Mouse (Mus musculus) layer of hippocampus, adult 18-20 months (tissue): ENCODE measurements around the gene Rps21. TPM values are rescaled to one million over a fixed set of nuclear protein-coding genes. Genes with fewer than 3 reads are reported as not detected.

Experiments used
- DNase-seq, 2 experiments: peaks; one replicate each; pipeline ENCODE4 v3.0.0; 2022; ENCODE audit warnings: low spot score in 2 of 2
- long read RNA-seq: library from polyadenylated mRNA; stranded (forward); transcript quantifications from one replicate; pipeline ENCODE4 v2.0.0, GENCODE M21; 2021
- total RNA-seq, 2 experiments: library from RNA; stranded (reverse); gene quantifications; 2 replicates each; pipeline ENCODE4 v1.2.3; 2021

Rps21 gene
- 100 to 1,000 TPM; 772 to 807 TPM for total RNA-seq
- long read RNA-seq, transcript Rps21-201 (6 exons, 394 nt), result major isoform, 52 of 90 reads
- long read RNA-seq, partial matches to known transcripts, result 38 of 90 reads
- long read RNA-seq, other reads (novel, unspliced or antisense), result 0 of 90 reads

DNA sequence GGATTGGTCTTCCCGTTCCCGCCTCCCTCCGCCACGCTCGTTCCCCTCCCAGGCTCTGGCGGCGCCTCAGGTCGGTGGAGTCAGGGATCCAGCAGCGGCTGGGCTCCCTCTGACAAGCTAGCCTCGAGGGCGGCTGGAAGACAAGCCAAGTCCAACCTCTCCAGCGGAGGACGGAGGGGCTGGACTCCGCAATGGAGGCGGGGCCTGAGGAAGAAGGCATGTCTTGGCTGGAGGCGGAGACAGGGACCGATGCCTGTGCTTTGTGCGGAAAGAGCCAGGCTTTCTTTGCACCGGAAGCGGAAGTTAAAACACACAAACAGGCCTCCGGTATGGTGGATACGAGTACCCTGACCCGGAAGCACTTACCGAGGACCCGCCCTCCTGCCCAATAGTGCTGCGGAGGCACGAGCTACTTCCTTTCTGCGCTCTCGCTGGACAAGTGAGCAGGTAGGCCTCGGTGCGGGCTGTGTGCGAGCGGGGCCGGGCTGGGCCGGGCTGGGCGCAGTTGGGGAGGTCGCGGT lies at the start of gene Rps21:
Gene Rps21, plus strand, starts transcription at position 377 of the 521 bp plus-strand sequence.
- peak; percentile 96 to 99 for DNase-seq

DNA sequence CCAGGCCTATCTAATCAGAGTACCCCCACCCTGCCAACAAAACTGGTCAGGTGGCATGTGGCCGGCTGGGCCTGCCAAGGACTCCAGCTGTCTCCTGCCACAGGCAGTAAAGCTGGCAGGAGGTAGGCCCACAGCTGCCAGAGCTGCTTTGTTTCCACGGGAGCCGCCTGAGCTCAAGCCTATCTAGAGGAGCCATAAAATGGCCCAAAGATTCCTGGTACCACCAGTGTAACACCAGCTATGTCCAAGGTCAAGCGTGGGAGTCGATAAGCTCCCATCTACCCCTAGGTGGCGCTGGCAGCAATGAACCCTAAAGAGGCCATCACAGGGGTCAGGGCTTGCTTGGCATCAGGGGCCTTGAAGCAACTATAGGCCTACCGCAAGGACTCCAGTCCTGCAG lies 49.3 kb upstream of the Rps21 start:
- DNase-seq, result no peak

DNA sequence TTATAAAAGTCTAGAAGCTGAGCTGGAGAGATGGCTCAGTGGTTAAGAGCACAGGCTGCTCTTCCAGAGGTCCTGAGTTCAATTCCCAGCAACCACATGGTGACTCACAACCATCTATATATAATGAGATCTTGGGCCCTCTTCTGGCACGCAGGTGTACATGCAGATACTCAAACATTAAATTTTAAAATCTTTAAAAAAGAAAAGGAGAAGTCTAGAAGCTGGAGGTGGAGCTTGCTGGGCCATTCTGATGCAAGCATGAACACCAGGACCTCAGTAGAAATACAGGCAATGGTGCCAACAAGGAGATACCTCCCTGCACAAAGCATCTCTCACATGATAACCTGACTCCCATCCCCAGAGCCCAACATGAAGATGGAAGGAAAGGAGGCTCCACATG lies 48.2 kb upstream of the Rps21 start:
- no peak for DNase-seq

DNA sequence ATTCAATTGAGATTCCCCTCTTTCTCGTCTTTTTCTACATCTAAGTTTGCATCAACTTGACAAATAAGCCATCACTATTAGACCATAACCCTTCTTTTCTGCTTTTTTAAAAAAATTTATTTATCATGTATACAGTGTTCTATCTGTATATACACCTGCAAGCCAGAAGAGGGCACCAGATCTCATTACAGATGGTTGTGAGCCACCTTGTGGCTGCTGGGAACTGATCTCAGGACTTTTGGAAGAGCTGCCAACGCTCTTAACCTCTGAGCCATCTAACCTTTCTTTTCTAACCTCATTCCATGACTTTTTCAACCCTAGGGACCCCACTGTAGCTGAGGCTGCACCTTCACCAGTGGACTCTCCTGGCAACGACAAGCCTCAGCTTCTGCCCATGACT lies 44.9 kb upstream of the Rps21 start:
- no peak for DNase-seq

DNA sequence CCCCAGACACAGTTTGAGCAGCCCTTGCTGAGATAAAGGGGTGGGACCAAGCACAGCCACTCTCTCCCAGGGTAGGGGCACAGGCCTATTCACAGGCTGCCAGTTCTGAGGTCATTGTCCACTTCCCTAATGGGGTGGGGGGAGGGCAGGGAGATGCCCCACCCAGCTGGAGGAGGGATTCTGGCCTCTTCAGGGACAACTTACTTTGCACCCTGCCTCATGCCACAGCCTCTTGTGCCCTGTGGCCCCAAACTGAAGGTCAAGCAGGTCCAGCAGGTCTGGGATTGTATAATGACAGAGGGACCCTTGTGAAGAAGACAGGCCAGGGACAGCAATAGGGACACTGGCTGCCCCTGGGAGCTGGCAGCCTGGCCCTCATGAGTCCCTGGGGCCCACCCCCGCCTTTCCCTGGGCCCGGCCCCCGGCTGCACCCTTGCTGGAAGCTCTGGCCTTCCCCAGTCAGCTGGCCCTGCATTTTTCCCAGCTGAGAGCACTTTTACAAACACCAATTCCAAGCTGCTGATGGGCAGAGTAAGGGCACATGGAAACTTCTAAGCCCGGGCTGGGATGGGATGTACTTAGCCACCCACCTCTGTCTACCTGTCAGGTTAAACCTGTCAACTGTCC lies 42.7 kb upstream of the Rps21 start:
- no peak for DNase-seq

DNA sequence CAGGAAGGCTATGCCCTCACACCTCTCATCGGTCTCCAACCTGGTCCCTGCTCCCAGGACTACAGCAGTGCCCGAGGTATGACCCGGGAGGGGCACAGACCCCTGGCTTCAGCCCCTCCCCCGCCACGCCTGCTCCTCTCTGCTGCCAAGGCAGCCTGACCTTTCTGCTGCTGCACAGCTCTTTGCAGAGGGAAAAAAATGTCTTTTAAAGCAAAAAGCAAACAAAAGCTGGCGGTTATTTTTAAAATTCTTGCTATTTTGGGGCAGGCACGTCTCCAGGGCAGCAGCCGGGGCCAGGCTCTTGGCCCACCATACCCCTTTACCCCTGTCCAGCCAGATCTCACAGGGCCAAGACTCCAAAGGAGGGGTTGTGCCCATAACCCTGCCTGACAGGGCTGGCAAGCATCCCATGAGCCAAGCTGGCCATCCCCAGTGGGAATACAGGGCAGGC lies 42.1 kb upstream of the Rps21 start:
- no peak for DNase-seq

DNA sequence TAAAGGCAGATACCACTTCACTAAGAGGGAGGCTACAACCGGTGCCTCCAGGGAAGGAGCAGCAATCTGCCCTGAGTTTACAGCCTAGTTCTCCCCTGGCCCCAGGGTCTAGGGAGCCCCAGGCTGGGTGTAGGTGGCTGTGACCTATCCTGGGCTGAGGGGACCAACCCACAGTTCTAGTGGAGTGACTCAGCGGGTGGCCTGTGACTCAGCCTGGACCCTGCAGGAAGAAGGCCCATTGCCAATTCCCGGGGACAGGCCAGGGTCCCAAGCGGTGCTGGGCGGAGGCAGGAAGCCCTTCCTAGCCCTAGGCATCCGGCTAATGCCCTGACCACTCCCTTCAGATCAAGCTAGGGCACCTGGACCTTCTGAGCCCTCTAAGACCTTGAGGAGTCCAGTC lies 41.2 kb upstream of the Rps21 start:
- DNase-seq, result no peak

DNA sequence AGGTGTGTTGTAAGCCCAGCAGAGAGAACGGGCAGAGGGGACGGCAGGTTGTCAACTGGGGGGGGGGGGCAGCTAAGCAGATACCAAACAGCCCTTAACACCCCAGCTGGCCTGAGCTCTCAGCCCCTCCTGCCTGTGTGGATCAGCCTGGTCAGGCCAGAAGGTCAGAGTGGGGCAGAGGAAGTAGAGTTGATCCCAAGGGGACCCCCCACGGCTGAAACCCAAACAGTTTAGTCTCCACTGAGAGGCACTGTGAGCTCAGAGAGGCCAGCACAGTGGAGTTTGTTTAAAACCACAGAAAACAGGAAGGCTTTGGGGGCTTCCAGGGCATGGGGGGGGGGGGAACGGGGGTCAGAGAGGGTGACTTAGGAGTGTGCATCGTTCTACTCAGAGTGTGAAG lies 40.3 kb upstream of the Rps21 start:
- DNase-seq, result no peak

DNA sequence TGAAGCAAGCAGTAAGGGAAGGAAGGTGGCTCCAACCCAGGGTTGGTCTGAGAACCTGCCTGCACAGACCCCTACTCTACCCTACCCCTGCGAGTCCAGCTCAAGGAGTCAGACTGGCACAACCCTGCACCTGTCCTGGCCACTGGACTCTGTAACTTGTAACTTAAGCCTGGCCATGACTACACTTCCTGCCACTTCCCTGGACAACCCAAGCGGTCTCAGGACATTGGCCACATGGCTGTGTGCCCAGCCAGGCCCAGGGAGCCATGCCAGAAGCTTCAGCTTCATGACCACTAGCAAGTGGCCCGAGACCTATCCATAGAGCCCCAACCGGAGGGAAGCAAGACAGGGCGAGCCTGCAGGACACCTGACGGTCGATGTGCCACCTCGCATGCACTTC lies 39.6 kb upstream of the Rps21 start:
- no peak for DNase-seq

DNA sequence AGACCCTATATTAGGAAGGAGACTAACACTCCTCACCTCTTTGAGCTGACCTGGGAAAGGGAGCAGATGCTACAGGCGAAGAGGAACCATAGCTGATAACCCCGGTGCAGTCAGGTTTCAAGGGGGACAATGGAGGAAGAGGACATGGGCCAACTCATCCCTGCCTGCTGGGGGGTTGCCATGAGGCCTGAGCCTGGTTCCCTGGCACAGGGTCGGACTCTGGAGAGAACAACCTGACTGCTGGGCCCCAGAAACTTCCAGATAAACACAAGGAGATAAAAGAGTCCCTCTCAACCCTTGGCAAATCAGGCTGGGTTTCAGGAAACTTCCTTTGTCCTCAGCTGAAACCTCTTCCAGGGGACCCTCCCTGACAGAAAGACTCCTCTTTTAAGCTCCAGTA lies 38.9 kb upstream of the Rps21 start:
- DNase-seq, result no peak

DNA sequence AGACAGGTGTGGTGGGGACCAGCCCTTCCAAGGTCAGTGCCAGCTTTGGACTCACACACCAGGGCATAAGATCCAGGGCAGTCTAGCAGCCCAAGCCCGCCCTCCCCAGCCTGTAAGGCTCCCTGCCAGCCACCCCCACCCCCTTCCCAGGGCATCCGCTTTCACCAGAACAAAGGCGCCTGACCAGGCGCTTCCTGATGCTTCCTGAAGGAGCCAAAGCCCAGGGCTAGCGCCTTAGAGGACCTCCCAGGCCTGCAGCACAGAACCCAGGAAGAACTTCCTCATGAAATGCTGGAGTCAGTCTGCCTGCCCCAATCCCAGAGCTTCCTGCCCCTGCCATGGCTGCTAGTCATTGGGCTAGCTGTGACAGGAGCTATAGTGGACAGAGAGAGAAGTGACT lies 38.5 kb upstream of the Rps21 start:
- DNase-seq, result no peak

DNA sequence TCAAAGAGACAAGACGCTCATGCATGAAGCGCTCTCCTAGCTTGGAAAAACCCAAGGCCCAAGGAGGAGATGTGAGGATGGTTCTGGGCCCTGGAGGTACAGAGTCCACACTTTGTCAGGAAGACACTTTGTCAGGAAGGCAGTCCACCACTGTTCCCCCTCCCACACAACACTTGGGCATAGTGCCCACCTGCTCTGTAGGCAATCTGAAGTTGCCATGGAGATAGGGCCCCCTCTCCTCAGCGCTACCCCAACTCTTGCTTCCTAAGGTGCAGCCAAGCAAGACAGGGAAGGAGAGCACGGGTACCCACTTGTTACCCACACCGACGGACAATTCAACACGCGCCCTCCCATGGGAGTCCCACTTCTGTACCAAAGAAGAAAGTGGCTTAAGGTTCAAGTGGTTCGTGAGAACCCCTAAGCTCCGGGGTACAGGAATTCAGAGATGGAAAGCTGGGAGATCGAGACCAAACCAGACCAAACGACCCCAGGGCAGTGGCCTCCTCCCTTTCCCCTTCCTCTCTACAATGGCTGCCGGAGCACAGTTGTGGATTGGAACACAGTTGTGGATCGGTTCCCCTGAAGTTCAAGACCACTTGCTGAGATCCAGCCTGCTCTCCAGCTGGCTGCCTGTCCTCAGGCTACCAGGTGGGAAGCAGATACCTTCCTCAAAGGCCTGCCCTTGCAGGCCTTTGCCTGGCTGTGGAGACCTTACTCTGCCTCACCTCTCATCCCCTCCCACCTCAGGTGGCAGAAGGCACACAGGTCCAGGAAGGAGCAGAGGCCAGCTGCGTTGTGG lies 37.8 kb upstream of the Rps21 start:
- DNase-seq, result no peak

DNA sequence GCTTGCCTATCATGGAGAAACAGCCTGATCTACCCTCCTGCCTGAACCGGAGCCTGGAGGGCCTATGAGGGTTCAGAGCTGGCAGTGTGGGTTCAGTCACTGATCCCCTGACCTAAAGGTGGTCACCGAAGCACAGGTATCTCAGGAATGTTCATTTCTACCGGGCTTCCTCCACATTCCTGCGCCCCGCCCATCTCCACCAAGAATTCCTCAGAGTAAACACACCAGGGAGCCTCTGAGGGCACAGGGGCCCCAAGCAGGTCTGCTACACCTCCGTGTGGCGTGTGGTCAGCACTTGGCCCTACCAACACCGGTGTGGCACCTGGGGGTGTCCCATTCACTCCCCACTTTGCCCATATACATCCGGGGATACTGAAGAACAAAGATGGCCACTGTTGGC lies 37.0 kb upstream of the Rps21 start:
- DNase-seq, result no peak

DNA sequence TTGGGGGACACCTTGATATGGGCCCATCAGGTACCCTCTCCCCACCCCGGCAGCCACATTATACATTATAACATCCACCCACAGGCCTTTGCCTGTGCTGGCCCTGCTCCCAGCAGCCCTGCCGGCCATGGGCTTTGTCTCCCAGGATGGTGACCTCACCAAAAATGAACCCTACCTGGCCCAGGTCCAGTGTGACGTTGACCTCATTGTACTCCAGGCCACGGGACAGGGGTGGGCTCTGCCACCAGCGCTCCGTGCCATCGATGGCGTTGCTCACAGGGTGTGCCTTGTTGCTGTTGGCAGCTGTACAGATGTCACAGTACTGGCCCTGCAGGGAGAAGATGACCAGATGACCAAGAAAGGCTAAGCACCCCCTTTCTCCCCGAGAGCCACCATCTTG lies 36.1 kb upstream of the Rps21 start:
- no peak for DNase-seq

DNA sequence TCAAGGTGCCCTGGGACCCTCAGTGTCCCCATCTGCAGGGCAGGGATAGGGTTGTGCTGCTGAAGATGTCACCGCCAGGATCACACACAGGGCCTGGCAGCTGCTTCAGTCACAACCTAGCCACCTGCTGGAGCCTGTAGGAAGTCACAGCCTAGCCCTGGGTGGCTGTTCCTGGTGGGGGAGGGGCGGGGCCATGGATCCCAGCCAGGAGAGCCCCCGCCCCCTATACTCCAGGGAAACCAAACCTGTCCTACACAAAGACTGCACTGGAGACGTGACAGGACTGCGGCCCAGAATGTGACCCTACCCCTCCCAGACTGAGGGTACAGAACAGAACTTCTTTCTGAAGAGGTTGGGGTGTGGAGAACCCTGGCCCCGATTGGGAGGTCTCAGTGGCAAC lies 34.9 kb upstream of the Rps21 start:
- no peak for DNase-seq

DNA sequence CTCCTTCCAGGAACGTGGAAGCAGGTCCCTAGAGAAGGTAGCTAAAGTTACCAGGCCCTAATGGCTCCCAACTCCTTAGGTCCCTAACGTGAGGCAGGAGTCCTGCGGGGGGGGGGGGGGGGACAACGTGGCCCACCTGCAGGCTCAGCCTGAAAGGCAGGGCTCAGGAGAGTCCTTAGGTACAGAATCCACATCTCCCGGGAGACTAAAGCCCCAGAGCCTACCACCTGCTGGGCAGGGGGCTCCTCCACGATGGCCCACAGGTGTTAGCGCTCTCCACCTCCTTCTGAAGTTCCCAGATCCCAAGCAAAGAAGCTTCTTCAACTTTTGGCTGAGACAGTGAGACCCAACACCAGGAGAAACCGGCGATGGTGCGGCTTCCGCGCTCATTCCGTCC lies 32.5 kb upstream of the Rps21 start:
- no peak for DNase-seq

DNA sequence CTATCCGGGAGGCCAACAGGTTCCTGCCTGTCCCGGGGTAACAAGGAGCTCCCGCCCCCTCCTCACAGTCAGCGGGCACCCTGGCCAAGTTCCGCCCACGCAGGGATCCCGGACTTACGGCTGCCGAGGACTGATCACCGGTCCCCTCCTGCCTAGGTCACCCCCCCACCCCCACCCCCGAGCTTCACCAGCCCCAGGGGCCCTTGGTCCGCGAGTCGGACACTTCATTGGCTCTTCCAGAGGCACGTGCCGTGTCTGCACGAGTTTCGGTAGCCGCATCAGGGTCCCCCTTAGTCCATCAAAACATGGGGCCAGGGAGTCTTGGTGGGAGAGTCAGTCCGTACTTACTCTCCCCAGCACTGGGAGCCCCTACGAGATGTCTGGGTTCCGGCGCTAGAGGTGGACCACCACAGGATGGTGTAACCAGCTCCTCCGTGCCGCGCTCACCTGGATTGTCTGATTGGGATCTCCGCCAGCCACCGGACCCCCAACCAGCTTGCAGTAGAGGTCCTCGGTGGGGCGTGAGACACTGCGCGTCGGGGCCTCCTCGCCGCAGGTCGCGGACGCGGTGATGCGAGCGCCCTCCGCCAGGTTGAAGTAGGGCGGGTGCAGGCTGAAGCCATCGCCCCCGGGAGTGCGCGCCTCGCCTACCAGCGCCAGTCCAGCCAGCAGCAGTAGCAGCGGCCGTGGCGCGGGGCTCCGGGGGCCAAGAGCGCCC lies 32.0 kb upstream of the Rps21 start:
- no peak for DNase-seq

DNA sequence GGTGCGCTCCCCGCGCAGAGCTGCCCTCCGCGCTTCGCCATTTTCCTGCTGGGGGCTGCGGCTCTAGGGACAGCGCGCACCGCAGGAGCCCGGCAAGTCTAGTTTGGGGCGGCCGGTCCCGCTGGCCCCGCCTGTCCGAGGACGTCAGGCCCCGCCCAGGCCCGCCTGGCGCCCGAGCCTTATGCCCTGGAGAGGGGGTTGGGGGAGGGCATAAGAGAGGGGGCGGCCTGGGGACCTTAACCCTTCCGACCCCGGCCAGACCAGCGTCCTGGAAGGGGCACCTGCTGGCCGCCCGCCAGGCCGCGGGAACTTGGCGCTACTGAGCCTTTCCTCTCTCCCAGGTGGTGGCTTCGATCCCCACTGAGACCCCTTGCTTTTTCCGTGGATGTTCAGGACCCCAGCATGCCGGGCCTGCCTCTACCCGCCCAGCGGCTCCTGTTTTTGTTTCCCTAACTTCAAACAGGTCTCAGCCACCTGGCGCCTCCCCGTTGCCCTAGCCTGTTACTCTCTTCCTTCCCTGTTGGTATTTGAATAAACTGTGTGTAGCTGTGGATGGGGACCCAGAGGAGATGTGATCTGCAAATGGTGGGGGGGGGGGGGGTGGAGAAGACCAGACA lies 31.3 kb upstream of the Rps21 start, which contains the start of gene Lama5:
Gene Lama5, minus strand, starts transcription at position 98 of the 617 bp plus-strand sequence.
- no peak for DNase-seq

DNA sequence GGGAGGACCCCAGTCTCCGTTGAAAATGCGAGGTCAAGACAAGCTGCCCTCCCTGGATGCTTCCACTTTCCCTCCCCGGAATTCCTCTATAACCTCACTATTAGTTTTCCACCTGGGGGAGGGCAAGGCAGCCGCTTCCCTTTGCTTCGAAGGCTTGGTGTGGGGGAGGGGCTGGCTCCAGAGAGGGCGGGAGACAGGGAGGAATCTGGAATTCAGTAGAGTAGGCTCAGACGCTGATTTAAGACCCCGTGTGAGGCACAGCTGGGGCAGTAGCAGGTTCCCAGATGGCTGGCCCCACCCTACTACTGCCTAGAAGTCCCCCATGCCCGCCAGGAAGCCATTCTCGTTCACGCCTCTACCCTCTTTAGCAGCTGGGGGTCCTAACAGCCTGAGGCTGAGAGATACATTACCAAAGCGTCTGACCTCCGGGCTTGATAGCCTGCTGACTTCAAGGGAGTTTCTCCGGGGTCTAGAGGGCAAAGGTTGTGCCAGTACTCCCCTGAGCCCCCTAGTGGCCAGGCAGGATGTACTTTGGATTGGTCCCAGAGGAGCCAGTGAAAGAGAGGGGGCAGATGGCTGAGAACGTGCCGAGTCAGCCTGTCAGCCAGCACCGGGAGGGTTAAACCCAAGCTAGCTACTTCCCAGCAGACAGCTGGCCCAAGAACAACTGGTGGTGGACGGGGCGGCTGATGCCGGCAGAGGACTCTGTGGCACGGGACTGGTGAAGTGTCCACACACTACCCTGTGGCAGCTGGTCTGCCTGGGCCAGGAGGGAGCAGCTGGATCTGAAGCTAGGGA lies 29.7 kb upstream of the Rps21 start:
- no peak for DNase-seq

DNA sequence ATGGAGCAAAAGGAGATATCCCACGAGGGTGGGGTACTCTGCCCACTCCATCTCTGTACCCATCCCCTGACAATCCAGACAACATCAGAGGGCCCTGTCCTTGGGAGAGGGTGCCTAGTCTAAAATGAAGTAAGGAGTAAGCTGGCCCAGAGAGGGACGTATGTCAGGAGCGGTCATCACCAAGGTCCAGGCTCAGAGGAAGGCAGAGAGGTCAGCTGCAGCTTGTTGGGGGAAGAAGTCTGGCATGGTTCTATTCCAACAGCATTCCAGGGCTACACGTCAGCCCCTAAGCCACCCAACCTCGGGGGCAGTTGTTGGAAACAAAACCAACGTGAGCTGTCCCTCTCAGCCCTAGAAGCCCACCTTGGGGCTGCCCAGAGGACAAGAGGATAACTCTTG lies 29.1 kb upstream of the Rps21 start:
- no peak for DNase-seq
